Mouse (Mus musculus): Measurements from ENCODE around the gene Gabrp.

Gabrp gene

DNA sequence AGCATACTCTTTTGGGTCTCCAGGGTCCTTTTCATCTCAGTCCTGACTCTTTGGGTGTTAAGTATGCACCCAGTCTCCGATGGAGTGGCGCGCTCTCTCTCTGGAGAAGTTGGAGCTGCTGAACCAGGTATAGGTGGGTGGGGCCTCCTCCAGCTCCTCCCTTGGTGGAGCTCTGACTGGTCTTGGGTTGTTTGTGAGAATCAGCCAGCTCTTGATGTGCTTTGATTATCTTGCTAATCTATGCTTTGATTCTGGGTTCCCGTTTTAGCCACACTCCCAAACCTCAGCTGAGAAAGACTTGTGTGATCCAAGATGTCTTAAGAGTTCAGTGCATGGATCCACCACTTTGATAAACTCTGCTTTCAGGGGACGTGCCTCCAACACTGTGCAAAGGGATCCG, at the start of gene Gabrp:
Gabrp (minus strand) TSS at position 101 of the 400 bp plus-strand sequence.
- DNase-seq (ENCODE audit: low read depth, low spot score): no peak

DNA sequence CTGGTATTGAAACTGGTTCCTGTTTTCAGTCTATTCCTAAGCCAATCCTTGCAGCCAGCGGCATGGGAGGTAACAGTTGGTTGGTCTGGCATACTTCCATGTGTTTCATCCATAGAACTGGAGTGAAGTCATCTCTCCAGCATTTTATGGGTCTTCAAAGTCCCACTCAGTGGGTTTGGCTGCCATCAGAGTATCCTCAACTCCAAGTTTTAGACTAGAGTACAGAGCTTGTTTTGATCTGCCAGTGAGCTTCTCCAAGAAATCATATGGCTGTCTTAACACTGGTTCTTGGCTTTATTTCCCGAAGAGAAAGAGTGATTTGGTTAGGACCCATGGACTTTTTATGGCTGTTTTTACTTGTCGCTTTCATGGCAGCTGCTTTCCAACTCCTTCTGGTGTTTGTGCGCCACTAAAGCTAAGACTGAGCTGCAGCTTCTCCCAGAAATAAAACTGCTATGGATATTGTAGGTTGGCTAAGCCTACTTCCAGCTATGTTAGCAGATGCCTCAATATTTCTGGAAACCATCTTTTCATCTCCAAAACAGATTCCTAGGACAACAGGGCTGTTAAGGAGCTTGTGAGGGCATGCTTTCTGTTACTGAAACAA, 48.5 kb upstream of the Gabrp start:
- no peak for DNase-seq (ENCODE audit: low read depth, low spot score)

- DNase-seq (ENCODE audit: low read depth, low spot score): peak; percentile 77
Observed at GRCm38 (mm10) chr11:33614218-33614617, 35.5 kb upstream of the Gabrp start.

- no peak for DNase-seq (ENCODE audit: low read depth, low spot score)
Observed at GRCm38 (mm10) chr11:33607784-33608183, 29.0 kb upstream of the Gabrp start.

- no peak for DNase-seq (ENCODE audit: low read depth, low spot score)
Observed at GRCm38 (mm10) chr11:33603174-33603573, 24.4 kb upstream of the Gabrp start.

- DNase-seq (ENCODE audit: low read depth, low spot score): no peak
Observed at GRCm38 (mm10) chr11:33598986-33599385, 20.2 kb upstream of the Gabrp start, which contains the start of gene D130052B06Rik. TSS of gene D130052B06Rik (plus strand) at chr11:33599302.

GRCm38 (mm10) chr11:33596655-33597054, 17.9 kb upstream of the Gabrp start:
- no peak for DNase-seq (ENCODE audit: low read depth, low spot score)

DNA sequence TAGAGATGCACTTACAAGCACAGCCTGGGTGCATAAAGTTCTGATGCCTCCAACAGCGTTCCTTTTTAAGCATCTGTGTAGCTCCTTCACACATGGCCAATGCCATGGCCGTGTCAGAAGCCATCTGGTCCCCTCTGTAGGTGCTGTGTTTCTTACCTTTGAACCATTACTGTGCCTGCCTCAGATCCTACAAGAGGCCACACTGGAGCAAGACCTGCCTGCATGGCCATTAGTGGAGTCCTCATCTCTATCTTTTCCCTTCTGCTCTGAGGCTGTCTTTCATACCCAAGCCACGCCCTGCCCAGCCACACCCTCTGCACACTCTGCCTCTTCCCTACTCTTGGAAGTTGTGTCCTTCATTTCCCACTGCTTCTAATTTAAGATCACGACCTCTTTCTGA, 14.1 kb upstream of the Gabrp start:
- no peak for DNase-seq (ENCODE audit: low read depth, low spot score)

DNA sequence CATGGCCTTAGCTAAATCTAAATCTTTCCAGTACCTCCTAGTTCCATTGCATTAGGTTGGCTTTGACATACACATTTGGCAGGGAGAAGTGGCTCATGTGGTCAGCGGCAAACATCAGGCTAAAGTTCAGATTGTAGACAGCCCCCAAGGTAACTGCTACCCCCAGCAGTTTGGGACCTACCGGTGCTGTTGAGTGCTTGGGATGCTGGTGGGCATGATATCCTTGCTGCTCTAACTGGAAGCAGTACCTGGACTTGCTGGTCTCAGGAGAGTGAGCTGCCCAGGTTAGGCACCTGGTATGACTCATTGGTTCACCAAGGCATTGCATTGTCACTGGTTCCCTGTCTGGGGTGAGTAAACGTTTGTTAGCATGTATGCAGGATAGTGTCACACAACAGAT, 12.0 kb upstream of the Gabrp start:
- DNase-seq (ENCODE audit: low read depth, low spot score): no peak

GRCm38 (mm10) chr11:33586614-33587013, 7.9 kb upstream of the Gabrp start:
- DNase-seq (ENCODE audit: low read depth, low spot score): no peak

DNA sequence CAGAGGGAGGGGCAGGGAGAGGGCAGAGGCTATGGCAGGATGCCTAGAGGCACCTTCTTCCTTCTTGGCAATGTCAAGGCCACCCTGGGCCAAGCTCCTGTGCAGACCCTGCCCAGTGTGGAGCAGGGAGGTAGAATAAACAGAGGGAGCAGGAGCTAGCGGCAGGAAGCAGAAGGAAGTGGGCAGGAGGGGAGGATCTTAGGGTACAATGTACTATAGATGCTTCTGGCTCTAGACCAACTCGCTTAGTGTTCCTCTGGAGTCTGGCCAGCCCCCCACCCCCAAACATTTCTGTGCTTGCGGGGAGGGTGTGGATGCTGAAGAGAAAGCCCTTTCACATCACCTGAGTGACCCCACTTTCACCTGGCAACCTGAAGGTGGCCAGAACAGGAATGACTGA, 862 bp upstream of the Gabrp start:
- DNase-seq (ENCODE audit: low read depth, low spot score): no peak

GRCm38 (mm10) chr11:33574944-33575343, 3.8 kb downstream of the Gabrp start:
- DNase-seq (ENCODE audit: low read depth, low spot score): no peak

DNA sequence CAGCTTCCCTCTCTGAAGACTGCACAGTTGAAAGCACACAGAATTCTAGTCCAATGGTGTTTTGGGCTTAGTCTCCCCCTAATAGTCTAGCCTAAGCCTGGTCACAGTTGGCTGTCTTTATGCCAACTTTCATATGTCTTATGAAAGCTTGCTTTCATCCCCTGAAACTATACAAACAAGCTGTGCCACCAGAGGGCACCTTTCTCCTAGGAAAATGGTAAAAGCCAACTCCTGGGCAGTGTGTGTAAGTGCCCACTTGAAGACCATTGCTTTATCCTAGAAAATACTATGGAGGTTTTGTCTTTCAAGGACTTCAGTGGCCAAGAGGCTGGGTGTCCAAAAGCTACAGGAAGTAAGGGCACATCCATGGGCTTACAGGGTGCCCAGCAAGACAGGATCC, 8.3 kb downstream of the Gabrp start:
- peak; percentile 6 for DNase-seq (ENCODE audit: low read depth, low spot score)

DNA sequence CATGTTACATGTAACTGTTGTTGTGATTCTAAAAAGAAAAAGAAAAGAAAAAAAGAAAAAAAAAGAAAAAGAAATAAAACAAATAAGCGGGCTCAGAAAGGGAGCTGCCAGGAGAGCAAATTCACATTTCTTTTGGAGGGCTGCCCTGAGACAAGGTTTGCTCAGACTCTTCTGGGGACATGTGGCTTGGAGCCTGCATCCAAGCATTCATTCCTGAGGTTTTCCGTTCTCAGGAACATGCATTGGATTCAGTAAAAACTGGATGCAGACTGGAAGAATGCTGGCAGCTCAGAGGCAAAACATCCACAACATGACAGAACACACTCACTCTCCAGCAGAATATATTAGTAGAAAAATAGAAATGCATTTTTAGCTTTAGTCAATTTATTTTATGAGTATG, 14.8 kb downstream of the Gabrp start:
- DNase-seq (ENCODE audit: low read depth, low spot score): no peak

DNA sequence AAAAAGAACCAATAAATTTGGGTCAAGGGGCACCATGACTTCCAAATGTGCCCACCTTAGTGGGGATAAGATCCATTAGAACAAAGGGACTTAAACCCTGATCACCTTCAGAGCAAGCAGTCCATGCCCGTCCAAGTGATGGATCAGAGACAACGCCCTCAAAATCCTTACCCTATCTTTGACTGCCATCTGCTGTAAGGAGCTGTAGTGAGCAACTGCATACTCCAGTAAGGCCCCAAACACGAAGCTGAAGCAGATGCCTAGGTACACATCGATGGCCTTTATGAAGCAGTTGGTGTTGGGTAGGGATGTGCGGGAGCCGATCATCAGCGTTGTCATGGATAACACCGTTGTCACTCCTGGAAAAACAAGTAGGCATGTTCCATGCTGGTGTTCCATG, 24.6 kb downstream of the Gabrp start:
- no peak for DNase-seq (ENCODE audit: low read depth, low spot score)

GRCm38 (mm10) chr11:33550861-33551560, 27.7 kb downstream of the Gabrp start:
- DNase-seq (ENCODE audit: low read depth, low spot score): no peak

DNA sequence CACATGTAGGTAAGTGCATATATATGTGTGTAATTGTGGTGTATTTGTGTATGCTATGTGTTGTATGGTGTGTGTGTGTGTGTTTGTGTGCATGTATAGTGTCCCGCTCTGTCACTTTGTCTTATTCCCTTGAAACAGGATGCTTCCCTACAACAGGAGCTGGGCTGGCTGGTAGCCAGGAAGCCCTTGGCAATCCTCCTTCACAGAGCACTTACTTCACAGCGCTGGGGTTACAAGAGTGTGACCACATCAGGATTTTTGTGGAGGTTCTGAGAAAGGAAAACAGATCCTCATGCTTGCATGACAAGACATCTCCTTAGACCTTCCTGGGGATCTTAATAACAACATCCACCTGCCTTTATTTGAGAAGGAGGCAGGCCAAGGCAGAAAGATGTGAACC, 31.4 kb downstream of the Gabrp start:
- DNase-seq (ENCODE audit: low read depth, low spot score): no peak

GRCm38 (mm10) chr11:33544945-33545344, 33.8 kb downstream of the Gabrp start:
- DNase-seq (ENCODE audit: low read depth, low spot score): no peak

DNA sequence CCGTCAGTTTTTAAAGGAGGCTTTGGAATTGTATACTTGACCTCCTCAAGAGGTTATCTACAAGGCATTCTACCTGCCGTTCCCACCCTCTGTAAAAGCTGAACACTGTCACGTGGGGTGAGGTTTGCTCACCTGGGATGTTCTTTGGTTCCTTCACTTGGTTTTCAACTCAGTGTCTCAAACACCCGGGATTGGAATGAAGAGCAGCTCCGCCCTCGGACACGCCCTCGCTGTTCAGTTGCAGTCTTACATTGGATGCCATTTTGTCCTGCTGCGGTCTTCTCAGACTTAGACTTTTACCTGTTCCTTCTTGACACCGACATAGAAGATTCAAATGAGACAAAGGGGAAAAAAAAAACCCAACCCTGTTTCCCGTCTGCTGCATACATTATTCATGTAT, 34.6 kb downstream of the Gabrp start:
- no peak for DNase-seq (ENCODE audit: low read depth, low spot score)

- no peak for DNase-seq (ENCODE audit: low read depth, low spot score)
Observed at GRCm38 (mm10) chr11:33537390-33538125, 41.2 kb downstream of the Gabrp start.

DNA sequence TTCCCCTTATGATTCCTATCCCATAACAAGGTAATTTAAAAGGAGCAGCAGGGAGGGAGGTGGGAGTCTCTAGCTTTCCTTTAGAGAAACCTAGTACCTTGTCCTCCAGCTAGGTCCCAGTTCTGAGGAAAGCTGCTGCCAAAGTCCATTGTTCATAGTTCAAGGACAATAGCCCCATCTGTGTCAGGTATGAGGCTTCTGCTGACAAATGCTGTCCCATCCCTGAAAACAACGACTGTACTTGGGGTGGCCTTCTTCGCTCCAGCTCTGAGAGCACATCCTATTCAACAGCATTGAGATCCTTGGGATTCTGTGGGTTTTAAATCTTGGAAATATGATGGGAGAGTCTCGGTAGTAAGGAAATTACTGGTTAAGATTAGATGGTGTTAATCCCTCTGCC, 42.1 kb downstream of the Gabrp start:
- no peak for DNase-seq (ENCODE audit: low read depth, low spot score)

- DNase-seq (ENCODE audit: low read depth, low spot score): no peak
Observed at GRCm38 (mm10) chr11:33534541-33534940, 44.2 kb downstream of the Gabrp start.

GRCm38 (mm10) chr11:33533577-33533976, 45.2 kb downstream of the Gabrp start:
- no peak for DNase-seq (ENCODE audit: low read depth, low spot score)

All from 3T3-L1 (cell line).